Mouse (Mus musculus) G1E (cell line): Measurements from ENCODE around the gene Lamp1. TPM values are rescaled to one million over a fixed set of nuclear protein-coding genes. Genes with fewer than 3 reads are reported as not detected.

Source experiments
- ATAC-seq: 2 replicates; pipeline ENCODE4 v1.8.0; 2016; ENCODE audit warnings: mild to moderate bottlenecking; ENCODE audit not compliant: insufficient number of reproducible peaks, poor library complexity, low FRiP score, severe bottlenecking; ENCODE audit errors: extremely low read depth
- DNase-seq: peaks from one replicate; pipeline ENCODE4 v3.0.0; 2012; ENCODE audit warnings: low spot score
- H3K27me3 ChIP-seq: 2 replicates; pipeline ENCODE4 v1.6.1; 2012; ENCODE audit warnings: mild to moderate bottlenecking, low read length, inconsistent platforms; ENCODE audit not compliant: insufficient read depth
- H3K36me3 ChIP-seq: replicated peaks from 2 replicates; pipeline ENCODE3; 2012; ENCODE audit warnings: mild to moderate bottlenecking, inconsistent platforms
- H3K4me1 ChIP-seq: 2 replicates; pipeline ENCODE4 v1.6.1; 2012; ENCODE audit warnings: low read depth, low read length, inconsistent platforms, mixed read lengths; ENCODE audit not compliant: insufficient read depth
- H3K4me3 ChIP-seq: 2 replicates; pipeline ENCODE4 v1.5.1; 2012; ENCODE audit warnings: low read depth, mild to moderate bottlenecking, inconsistent platforms, low read length, moderate library complexity, mixed read lengths
- H3K9me3 ChIP-seq: replicated peaks from 2 replicates; pipeline ENCODE4 v1.6.1; 2012; ENCODE audit warnings: inconsistent platforms
- CTCF ChIP-seq: IDR thresholded peaks from 2 replicates; pipeline ENCODE4 v1.5.1; 2012; ENCODE audit warnings: low read depth, low read length, inconsistent platforms, mixed read lengths
- GATA1 ChIP-seq: IDR thresholded peaks from 2 replicates; pipeline ENCODE4 v1.6.1; 2012; ENCODE audit warnings: borderline replicate concordance, low read length, inconsistent platforms, mixed read lengths
- GATA2 ChIP-seq: IDR thresholded peaks from 2 replicates; pipeline ENCODE4 v1.6.1; 2012; ENCODE audit warnings: low read depth, low read length, inconsistent platforms, borderline replicate concordance
- POLR2AphosphoS5 ChIP-seq: IDR thresholded peaks from 2 replicates; pipeline ENCODE4 v1.6.1; 2012; ENCODE audit warnings: low read depth, low read length, inconsistent platforms; ENCODE audit not compliant: insufficient replicate concordance
- TAL1 ChIP-seq: conservative IDR thresholded peaks from 2 replicates; pipeline ENCODE4 v1.6.1; 2012; ENCODE audit warnings: low read depth, low read length, inconsistent platforms, mixed read lengths
- polyA plus RNA-seq: library from polyadenylated mRNA; stranded (reverse); fragments of >175 nt; gene quantifications from 2 replicates; pipeline ENCODE4 v1.2.3, GENCODE M21; 2012
- total RNA-seq, 2 experiments: library from RNA; stranded (forward) in 1 of 2; stranded (reverse) in 1 of 2; fragments of 200-1000 nt in 1 of 2; fragments of >200 nt in 1 of 2; fragmentation: Nextera tagmentation in 1 of 2; gene quantifications; 2 replicates each; pipeline ENCODE4 v1.2.3; 2014 to 2017

Lamp1 gene
- total and polyA plus RNA-seq, 3 experiments: 208 to 458 (median 233) TPM

- peaks cover 22% of the 10 kb centered on the region for H3K4me1 ChIP-seq
- H3K27me3 ChIP-seq: no peaks in the 10 kb centered on the region
- TF ChIP-seq GATA1 (no peak), GATA2 (no peak), POLR2AphosphoS5 (no peak), CTCF (no peak), TAL1 (no peak)
- no peak for ATAC-seq
- H3K4me3 ChIP-seq: no peak overlapping the region
- no peaks in the 10 kb centered on the region for H3K9me3 ChIP-seq
- H3K36me3 ChIP-seq: peaks cover 41% of the 10 kb centered on the region
- no peak for DNase-seq
These were observed 2.4 kb upstream of the Lamp1 start for GRCm38 (mm10) chr8:13156327-13157097.

GRCm38 (mm10) chr8:13159377-13159881 is 468 bp downstream of the Lamp1 start:
- DNase-seq (no peak), ATAC-seq (no peak)
- TF ChIP-seq GATA2 (no peak), CTCF (no peak), TAL1 (no peak), POLR2AphosphoS5 (no peak), GATA1 (no peak)

GRCm38 (mm10) chr8:13160691-13161090 is 1.7 kb downstream of the Lamp1 start:
- Histone ChIP-seq H3K27me3 (no peaks in the 10 kb centered on the region), H3K36me3 (peaks cover 41% of the 10 kb centered on the region), H3K9me3 (no peaks in the 10 kb centered on the region), H3K4me3 (peak overlapping the region; percentile 97; the same call in 1 of the 2 replicates), H3K4me1 (peaks cover 61% of the 10 kb centered on the region)
- ATAC-seq (no peak), DNase-seq (no peak)
- no peak for TF ChIP-seq CTCF
- TF ChIP-seq GATA1: no peak
- TF ChIP-seq TAL1: no peak
- TF ChIP-seq GATA2: no peak
- no peak for TF ChIP-seq POLR2AphosphoS5

More at GRCm38 (mm10) chr8:13159377-13159881, 468 bp downstream of the Lamp1 start:
- peaks cover 51% of the 10 kb centered on the region for H3K4me1 ChIP-seq
- peaks cover 41% of the 10 kb centered on the region for H3K36me3 ChIP-seq
- H3K4me3 ChIP-seq: peak overlapping the region; percentile 97
- no peaks in the 10 kb centered on the region for H3K9me3 ChIP-seq
- H3K27me3 ChIP-seq: no peaks in the 10 kb centered on the region

- Histone ChIP-seq H3K4me1 (peaks cover 67% of the 10 kb centered on the region), H3K9me3 (no peaks in the 10 kb centered on the region), H3K4me3 (peak overlapping the region; percentile 60; the same call in 1 of the 2 replicates), H3K27me3 (no peaks in the 10 kb centered on the region), H3K36me3 (peaks cover 51% of the 10 kb centered on the region)
- TF ChIP-seq POLR2AphosphoS5: no peak
- TF ChIP-seq TAL1: no peak
- no peak for TF ChIP-seq GATA2
- TF ChIP-seq GATA1: no peak
- TF ChIP-seq CTCF: no peak
- DNase-seq (no peak), ATAC-seq (no peak)
These were observed 3.1 kb downstream of the Lamp1 start for GRCm38 (mm10) chr8:13162098-13162497.

GRCm38 (mm10) chr8:13163563-13163962 is 4.6 kb downstream of the Lamp1 start:
- peak; percentile 36 for DNase-seq
- peak overlapping the region; percentile 16; the same call in 1 of the 2 replicates for H3K4me3 ChIP-seq
- no peaks in the 10 kb centered on the region for H3K27me3 ChIP-seq
- H3K4me1 ChIP-seq: peaks cover 70% of the 10 kb centered on the region
- TF ChIP-seq TAL1 (peak; percentile 86), GATA1 (no peak), POLR2AphosphoS5 (no peak), GATA2 (0 out of 2 replicates have a peak, but pooled peaks have one; percentile 35)
- ATAC-seq: peak; percentile 69
- no peaks in the 10 kb centered on the region for H3K9me3 ChIP-seq
- peaks cover 66% of the 10 kb centered on the region for H3K36me3 ChIP-seq

GRCm38 (mm10) chr8:13164361-13164760 is 5.4 kb downstream of the Lamp1 start:
- Histone ChIP-seq H3K27me3 (no peaks in the 10 kb centered on the region), H3K36me3 (peaks cover 74% of the 10 kb centered on the region), H3K4me3 (no peak overlapping the region; the same call in 1 of the 2 replicates), H3K4me1 (peaks cover 74% of the 10 kb centered on the region), H3K9me3 (no peaks in the 10 kb centered on the region)
- TF ChIP-seq GATA2: no peak
- no peak for TF ChIP-seq GATA1
- TF ChIP-seq TAL1: no peak
- TF ChIP-seq POLR2AphosphoS5: no peak
- TF ChIP-seq CTCF: no peak
- DNase-seq (no peak), ATAC-seq (no peak)
